Mouse (Mus musculus): ENCODE data around the gene Xpr1. TPM values are rescaled to one million over a fixed set of nuclear protein-coding genes. Genes with fewer than 3 reads are reported as not detected.

Xpr1 gene
- polyA plus RNA-seq, 1 experiment: 4.3 TPM

GRCm38 (mm10) chr1:155233931-155234607, 183.1 kb downstream of the Xpr1 start:
- TF ChIP-seq MYOD1 (IDR thresholded peaks at IDR 0.05; ENCODE audit: control insufficient read depth, insufficient read length, low read depth): peak; percentile 87
- no peak for TF ChIP-seq MYOG (IDR thresholded peaks at IDR 0.05; ENCODE audit: control insufficient read depth, extremely low read depth, insufficient read length)
- H3K79me2 ChIP-seq (ENCODE audit: control insufficient read depth, insufficient read depth): no peaks in the 10 kb centered on the region
- H3ac ChIP-seq (ENCODE audit: control insufficient read depth, insufficient read length, low read depth): no peak overlapping the region
- H3K36me3 ChIP-seq (ENCODE audit: control insufficient read depth, insufficient read depth): no peaks in the 10 kb centered on the region
- H3K4me3 ChIP-seq (ENCODE audit: insufficient read depth, poor library complexity, severe bottlenecking): no peak overlapping the region
- H3K27me3 ChIP-seq (ENCODE audit: control insufficient read depth, insufficient read depth, insufficient read length): no peaks in the 10 kb centered on the region
- H3K79me3 ChIP-seq (ENCODE audit: low read depth): no peaks in the 10 kb centered on the region

GRCm38 (mm10) chr1:155233378-155233777, 183.8 kb downstream of the Xpr1 start:
- no peak for TF ChIP-seq MYOG (IDR thresholded peaks at IDR 0.05; ENCODE audit: control insufficient read depth, extremely low read depth, insufficient read length)
- no peak for TF ChIP-seq FOSL1 (IDR thresholded peaks at IDR 0.05; ENCODE audit: insufficient read depth, low read length, poor library complexity, severe bottlenecking)
- TF ChIP-seq USF1 (IDR thresholded peaks at IDR 0.05; ENCODE audit: low read depth): no peak
- no peak for TF ChIP-seq MYOD1 (IDR thresholded peaks at IDR 0.05; ENCODE audit: control insufficient read depth, insufficient read length, low read depth)
- no peak for TF ChIP-seq CTCF (IDR thresholded peaks at IDR 0.05; ENCODE audit: control insufficient read depth, insufficient read depth, insufficient read length)
- no peak for TF ChIP-seq CEBPB (IDR thresholded peaks at IDR 0.05; ENCODE audit: low read depth)
- TF ChIP-seq MAX (IDR thresholded peaks at IDR 0.05): no peak
- H3ac ChIP-seq (ENCODE audit: control insufficient read depth, insufficient read length, low read depth): no peak overlapping the region
- H3K27me3 ChIP-seq (ENCODE audit: control insufficient read depth, insufficient read depth, insufficient read length): no peaks in the 10 kb centered on the region
- no peaks in the 10 kb centered on the region for H3K79me3 ChIP-seq (ENCODE audit: low read depth)
- no peaks in the 10 kb centered on the region for H3K79me2 ChIP-seq (ENCODE audit: control insufficient read depth, insufficient read depth)
- no peak overlapping the region for H3K4me3 ChIP-seq (ENCODE audit: insufficient read depth, poor library complexity, severe bottlenecking)
- no peaks in the 10 kb centered on the region for H3K36me3 ChIP-seq (ENCODE audit: control insufficient read depth, insufficient read depth)

- Histone ChIP-seq H3K27me3 (ENCODE audit: control insufficient read depth, insufficient read depth, insufficient read length) (no peaks in the 10 kb centered on the region), H3K4me3 (ENCODE audit: insufficient read depth, poor library complexity, severe bottlenecking) (no peak overlapping the region), H3K79me3 (ENCODE audit: low read depth) (no peaks in the 10 kb centered on the region), H3K79me2 (ENCODE audit: control insufficient read depth, insufficient read depth) (no peaks in the 10 kb centered on the region), H3K36me3 (ENCODE audit: control insufficient read depth, insufficient read depth) (no peaks in the 10 kb centered on the region), H3ac (ENCODE audit: control insufficient read depth, insufficient read length, low read depth) (no peak overlapping the region)
- no peak for TF ChIP-seq MYOG (IDR thresholded peaks at IDR 0.05; ENCODE audit: control insufficient read depth, extremely low read depth, insufficient read length)
- no peak for TF ChIP-seq MYOD1 (IDR thresholded peaks at IDR 0.05; ENCODE audit: control insufficient read depth, insufficient read length, low read depth)
- TF ChIP-seq CEBPB (IDR thresholded peaks at IDR 0.05; ENCODE audit: low read depth): no peak
- TF ChIP-seq CTCF (IDR thresholded peaks at IDR 0.05; ENCODE audit: control insufficient read depth, insufficient read depth, insufficient read length): no peak
- TF ChIP-seq USF1 (IDR thresholded peaks at IDR 0.05; ENCODE audit: low read depth): no peak
- TF ChIP-seq MAX (IDR thresholded peaks at IDR 0.05): no peak
- TF ChIP-seq FOSL1 (IDR thresholded peaks at IDR 0.05; ENCODE audit: insufficient read depth, low read length, poor library complexity, severe bottlenecking): no peak
Measured at GRCm38 (mm10) chr1:155232786-155233185, 184.4 kb downstream of the Xpr1 start.

- Histone ChIP-seq H3K36me3 (ENCODE audit: control insufficient read depth, insufficient read depth) (no peaks in the 10 kb centered on the region), H3ac (ENCODE audit: control insufficient read depth, insufficient read length, low read depth) (no peak overlapping the region), H3K4me3 (ENCODE audit: insufficient read depth, poor library complexity, severe bottlenecking) (no peak overlapping the region), H3K79me2 (ENCODE audit: control insufficient read depth, insufficient read depth) (no peaks in the 10 kb centered on the region), H3K79me3 (ENCODE audit: low read depth) (no peaks in the 10 kb centered on the region), H3K27me3 (ENCODE audit: control insufficient read depth, insufficient read depth, insufficient read length) (no peaks in the 10 kb centered on the region)
- TF ChIP-seq MYOD1 (IDR thresholded peaks at IDR 0.05; ENCODE audit: control insufficient read depth, insufficient read length, low read depth): no peak
- no peak for TF ChIP-seq USF1 (IDR thresholded peaks at IDR 0.05; ENCODE audit: low read depth)
- no peak for TF ChIP-seq CTCF (IDR thresholded peaks at IDR 0.05; ENCODE audit: control insufficient read depth, insufficient read depth, insufficient read length)
- TF ChIP-seq MAX (IDR thresholded peaks at IDR 0.05): no peak
- no peak for TF ChIP-seq FOSL1 (IDR thresholded peaks at IDR 0.05; ENCODE audit: insufficient read depth, low read length, poor library complexity, severe bottlenecking)
- TF ChIP-seq MYOG (IDR thresholded peaks at IDR 0.05; ENCODE audit: control insufficient read depth, extremely low read depth, insufficient read length): no peak
- no peak for TF ChIP-seq CEBPB (IDR thresholded peaks at IDR 0.05; ENCODE audit: low read depth)
Measured at GRCm38 (mm10) chr1:155232385-155232784, 184.8 kb downstream of the Xpr1 start.

GRCm38 (mm10) chr1:155229464-155230411, 187.5 kb downstream of the Xpr1 start:
- Histone ChIP-seq H3K27me3 (ENCODE audit: control insufficient read depth, insufficient read depth, insufficient read length) (no peaks in the 10 kb centered on the region), H3K79me3 (ENCODE audit: low read depth) (no peaks in the 10 kb centered on the region), H3ac (ENCODE audit: control insufficient read depth, insufficient read length, low read depth) (no peak overlapping the region), H3K79me2 (ENCODE audit: control insufficient read depth, insufficient read depth) (no peaks in the 10 kb centered on the region), H3K36me3 (ENCODE audit: control insufficient read depth, insufficient read depth) (no peaks in the 10 kb centered on the region), H3K4me3 (ENCODE audit: insufficient read depth, poor library complexity, severe bottlenecking) (no peak overlapping the region)
- TF ChIP-seq FOSL1 (IDR thresholded peaks at IDR 0.05; ENCODE audit: insufficient read depth, low read length, poor library complexity, severe bottlenecking) (no peak), CTCF (IDR thresholded peaks at IDR 0.05; ENCODE audit: control insufficient read depth, insufficient read depth, insufficient read length) (no peak), MYOG (IDR thresholded peaks at IDR 0.05; ENCODE audit: control insufficient read depth, extremely low read depth, insufficient read length) (no peak), MYOD1 (IDR thresholded peaks at IDR 0.05; ENCODE audit: control insufficient read depth, insufficient read length, low read depth) (no peak), MAX (IDR thresholded peaks at IDR 0.05) (no peak), USF1 (IDR thresholded peaks at IDR 0.05; ENCODE audit: low read depth) (no peak), CEBPB (IDR thresholded peaks at IDR 0.05; ENCODE audit: low read depth) (no peak)

Small RNAs within 50 kb of the gene (microRNA-seq; reads per million reads assigned to microRNA genes)
- not detected for gene Gm22569 (ENCODE audit: borderline microRNAs expressed)

Other genes starting within 250 kb of the Xpr1 start
- 4.9 TPM for gene BC034090, start 173.0 kb downstream of the Xpr1 start, polyA plus RNA-seq (2012; fragmentation: generic; extraction: Trizol)
- 70.3 TPM for gene Acbd6, start 140.7 kb upstream of the Xpr1 start, polyA plus RNA-seq (2012; fragmentation: generic; extraction: Trizol)

All from C2C12 (cell line).